Mouse (Mus musculus) neutrophil, adult 83 days (primary cell): ENCODE results near the gene Srf. TPM values are rescaled to one million over a fixed set of nuclear protein-coding genes. Genes with fewer than 3 reads are reported as not detected.

Experiments used
- total RNA-seq, 2 experiments: library from RNA; stranded (reverse); gene quantifications; one replicate each; pipeline ENCODE4 v1.2.4; 2023

Srf gene
- total RNA-seq = 10 to 100 TPM; 51.7 to 52.8 TPM

GRCm38 (mm10) chr17:46555673-46556583 is at the start of gene Srf:
Gene Srf (minus strand): TSS chr17:46556175.

GRCm38 (mm10) chr17:46545813-46546564 is 10.0 kb downstream of the Srf start, which contains the start of gene Cul9:
Gene Cul9 (minus strand): TSS chr17:46546388.

Other genes with a start within 250 kb of the Srf start
- gene Abcc10, start 227.8 kb downstream of the Srf start, total RNA-seq = 1 to 10 TPM; 6.4 to 6.8 TPM
- gene Zfp318, start 172.4 kb downstream of the Srf start, total RNA-seq = 1 to 10 TPM; 5.0 to 7.0 TPM
- gene Crip3, start 127.2 kb downstream of the Srf start, total RNA-seq = not detected
- gene Slc22a7, start 117.7 kb downstream of the Srf start, total RNA-seq = not detected
- not detected for gene Ttbk1, start 68.5 kb downstream of the Srf start, total RNA-seq
- gene Dnph1, start 59.5 kb downstream of the Srf start, total RNA-seq = 1 to 10 TPM; 5.6 to 5.8 TPM
- gene Cul9, start 9.8 kb downstream of the Srf start, total RNA-seq = 1 to 10 TPM; 5.3 to 7.0 TPM
- gene Ptk7, start 73.3 kb upstream of the Srf start, total RNA-seq = under 1 TPM; 0.18 TPM
- gene Klc4, start 89.8 kb upstream of the Srf start, total RNA-seq = 10 to 100 TPM; 19.4 to 20.1 TPM
- gene Mrpl2, start 90.1 kb upstream of the Srf start, total RNA-seq = 10 to 100 TPM; 23.5 to 30.3 TPM
- 1 to 10 TPM; 3.1 to 3.6 TPM for gene Cul7, start 94.2 kb upstream of the Srf start, total RNA-seq
- 10 to 100 TPM; 13.8 to 14.5 TPM for gene Rrp36, start 118.2 kb upstream of the Srf start, total RNA-seq
- gene Mea1, start 122.6 kb upstream of the Srf start, total RNA-seq = 10 to 100 TPM; 41.9 to 42.8 TPM
- 10 to 100 TPM; 48.1 to 49.5 TPM for gene Klhdc3, start 124.7 kb upstream of the Srf start, total RNA-seq
- 10 to 100 TPM; 30.9 to 33.1 TPM for gene Ppp2r5d, start 148.9 kb upstream of the Srf start, total RNA-seq
- 10 to 100 TPM; 21.0 TPM for gene Pex6, start 155.3 kb upstream of the Srf start, total RNA-seq
- gene Gnmt, start 173.0 kb upstream of the Srf start, total RNA-seq = 1 to 10 TPM; 2.4 to 4.0 TPM
- gene Cnpy3, start 196.0 kb upstream of the Srf start, total RNA-seq = 10 to 100 TPM; 84.7 to 88.5 TPM
- not detected for gene Ptcra, start 207.5 kb upstream of the Srf start, total RNA-seq
- 1 to 10 TPM; 8.5 to 8.6 TPM for gene 2310039H08Rik, start 216.5 kb upstream of the Srf start, total RNA-seq
- gene Rpl7l1, start 226.5 kb upstream of the Srf start, total RNA-seq = 10 to 100 TPM; 38.0 to 49.1 TPM